Mouse (Mus musculus): ENCODE measurements around the gene Phc2.

The Phc2 gene

GRCm38 (mm10) chr4:128777593-128777992 lies 123.1 kb downstream of the Phc2 start:
- no peak for DNase-seq (ENCODE audit: low read depth in 2 of 2, low spot score in 2 of 2)

GRCm38 (mm10) chr4:128782037-128782436 lies 127.5 kb downstream of the Phc2 start:
- DNase-seq (ENCODE audit: low read depth in 2 of 2, low spot score in 2 of 2), result no peak

GRCm38 (mm10) chr4:128782645-128783044 lies 128.1 kb downstream of the Phc2 start:
- no peak for DNase-seq (ENCODE audit: low read depth in 2 of 2, low spot score in 2 of 2)

- DNase-seq (ENCODE audit: low read depth in 2 of 2, low spot score in 2 of 2), result no peak
Measured at GRCm38 (mm10) chr4:128784950-128785631, 130.6 kb downstream of the Phc2 start.

- no peak for DNase-seq (ENCODE audit: low read depth in 2 of 2, low spot score in 2 of 2)
Measured at GRCm38 (mm10) chr4:128785921-128786654, 131.6 kb downstream of the Phc2 start.

GRCm38 (mm10) chr4:128787023-128787939 lies 132.8 kb downstream of the Phc2 start:
- DNase-seq (ENCODE audit: low read depth in 2 of 2, low spot score in 2 of 2), result no peak

- no peak for DNase-seq (ENCODE audit: low read depth in 2 of 2, low spot score in 2 of 2)
Measured at GRCm38 (mm10) chr4:128788108-128788507, 133.6 kb downstream of the Phc2 start.

GRCm38 (mm10) chr4:128789646-128790045 lies 135.1 kb downstream of the Phc2 start:
- no peak for DNase-seq (ENCODE audit: low read depth in 2 of 2, low spot score in 2 of 2)

- DNase-seq (ENCODE audit: low read depth in 2 of 2, low spot score in 2 of 2), result no peak
Measured at GRCm38 (mm10) chr4:128793710-128794109, 139.2 kb downstream of the Phc2 start.

GRCm38 (mm10) chr4:128794198-128794597 lies 139.7 kb downstream of the Phc2 start:
- no peak for DNase-seq (ENCODE audit: low read depth in 2 of 2, low spot score in 2 of 2)

- no peak for DNase-seq (ENCODE audit: low read depth in 2 of 2, low spot score in 2 of 2)
Measured at GRCm38 (mm10) chr4:128795596-128795995, 141.1 kb downstream of the Phc2 start.

- DNase-seq (ENCODE audit: low read depth in 2 of 2, low spot score in 2 of 2), result no peak
Measured at GRCm38 (mm10) chr4:128796788-128797187, 142.3 kb downstream of the Phc2 start.

- DNase-seq (ENCODE audit: low read depth in 2 of 2, low spot score in 2 of 2), result no peak
Measured at GRCm38 (mm10) chr4:128801675-128802465, 147.4 kb downstream of the Phc2 start.

Data from CD8-positive naive resting alpha-beta T cell, adult 2 months (primary cell).